Mouse (Mus musculus) liver, embryonic 11.5 days (tissue): ENCODE data around the gene Tmem252. TPM values are rescaled to one million over a fixed set of nuclear protein-coding genes. Genes with fewer than 3 reads are reported as not detected.
"Not testable (repeated sequence)": the region's sequence is repeated elsewhere in the genome, so short reads cannot be mapped to it uniquely, and the experiment has no call there.

ENCODE experiments used
- ATAC-seq: fragments of 200-750 bp; cut with Nextera tagmentation; replicated peaks from 2 replicates; pipeline ENCODE4 v1.8.0; 2017; ENCODE audit warnings: moderate number of reproducible peaks, mild to moderate bottlenecking, moderate TSS enrichment, moderate library complexity; ENCODE audit not compliant: low FRiP score
- DNase-seq: peaks from one replicate; pipeline ENCODE4 v3.0.0-alpha.2; 2017; ENCODE audit warnings: low spot score
- H3K27ac ChIP-seq: fragments of 300-500 bp; sonication (generic); 2 replicates; pipeline ENCODE4 v1.5.1; 2014; ENCODE audit warnings: mild to moderate bottlenecking, low read depth, low read length, control low read depth
- H3K27me3 ChIP-seq: fragments of 300-500 bp; sonication (generic); replicated peaks from 2 replicates; pipeline ENCODE4 v1.6.1; 2014; ENCODE audit warnings: low read length, mixed read lengths; ENCODE audit not compliant: control insufficient read depth, insufficient read depth
- H3K36me3 ChIP-seq: fragments of 300-500 bp; sonication (generic); 2 replicates; pipeline ENCODE4 v1.6.1; 2014; ENCODE audit warnings: mild to moderate bottlenecking, low read length, moderate library complexity, mixed read lengths; ENCODE audit not compliant: control insufficient read depth, insufficient read depth
- H3K4me1 ChIP-seq: fragments of 300-500 bp; sonication (generic); replicated peaks from 2 replicates; pipeline ENCODE4 v1.6.1; 2014; ENCODE audit warnings: low read length, mixed read lengths; ENCODE audit not compliant: control insufficient read depth, insufficient read depth
- H3K4me2 ChIP-seq: fragments of 300-500 bp; sonication (generic); 2 replicates; pipeline ENCODE4 v1.6.1; 2014; ENCODE audit warnings: mild to moderate bottlenecking, control low read depth, moderate library complexity
- H3K4me3 ChIP-seq: fragments of 300-500 bp; sonication (generic); 2 replicates; pipeline ENCODE4 v1.5.1; 2014; ENCODE audit warnings: low read depth, low read length, control low read depth
- H3K9ac ChIP-seq: fragments of 300-500 bp; sonication (generic); 2 replicates; pipeline ENCODE4 v1.6.1; 2014; ENCODE audit warnings: low read depth, low read length, control low read depth
- H3K9me3 ChIP-seq: fragments of 300-500 bp; sonication (generic); 2 replicates; pipeline ENCODE4 v1.6.1; 2016; ENCODE audit warnings: low read length, inconsistent platforms, mixed read lengths; ENCODE audit not compliant: control insufficient read depth
- WGBS: fragments of 180-500 bp; shearing (Covaris S2); extraction: QIAGEN DNeasy Blood & Tissue Kit; methylation state at CpG from one replicate; pipeline ENCODE4 v1.1.7; 2014; 5-methylcytosine and 5-hydroxymethylcytosine counted together
- polyA plus RNA-seq: library from polyadenylated mRNA; unstranded; fragments of >200 nt; fragmentation: Nextera tagmentation; extraction: Ambion mirVana; gene quantifications from 2 replicates; pipeline ENCODE4 v1.2.1, GENCODE M21; 2014

Tmem252 gene
- polyA plus RNA-seq, 1 experiment from 2014 or later = 1.3 TPM

- Histone ChIP-seq H3K4me1 (no peaks in the 10 kb centered on the region), H3K27ac (no peak overlapping the region), H3K36me3 (no peaks in the 10 kb centered on the region), H3K27me3 (no peaks in the 10 kb centered on the region), H3K4me2 (no peak overlapping the region), H3K4me3 (no peak overlapping the region), H3K9me3 (no peaks in the 10 kb centered on the region), H3K9ac (no peak overlapping the region)
- WGBS = 87% methylated on average over 4 of the region's 4 CpGs
- DNase-seq (no peak), ATAC-seq (no peak)
Observed at GRCm38 (mm10) chr19:24689531-24689930, 15.7 kb downstream of the Tmem252 start.

DNA sequence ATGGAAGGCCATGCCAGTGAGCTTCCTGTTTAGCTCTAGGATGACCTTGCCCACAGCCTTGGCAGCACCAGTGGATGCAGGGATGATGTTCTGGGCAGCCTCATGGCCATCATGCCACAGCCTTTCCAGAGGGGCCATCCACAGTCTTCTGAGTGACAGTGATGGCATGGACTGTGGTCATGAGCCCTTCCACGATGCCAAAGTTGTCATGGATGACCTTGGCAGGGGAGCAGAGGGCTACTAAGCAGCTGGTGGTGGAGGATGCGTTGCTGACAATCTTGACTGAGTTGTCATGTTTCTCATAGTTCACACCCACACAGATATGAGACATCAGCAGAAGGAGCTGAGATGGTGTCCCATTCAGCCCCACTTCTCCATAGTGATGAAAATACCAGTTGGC is 18.9 kb downstream of the Tmem252 start:
- Histone ChIP-seq H3K4me1 (no peaks in the 10 kb centered on the region), H3K9ac (no peak overlapping the region), H3K27ac (no peak overlapping the region), H3K36me3 (no peaks in the 10 kb centered on the region), H3K9me3 (no peaks in the 10 kb centered on the region), H3K4me2 (no peak overlapping the region), H3K4me3 (no peak overlapping the region), H3K27me3 (no peaks in the 10 kb centered on the region)
- ATAC-seq = no peak
- WGBS = 82% methylated on average over 2 of the region's 2 CpGs
- DNase-seq = no peak

DNA sequence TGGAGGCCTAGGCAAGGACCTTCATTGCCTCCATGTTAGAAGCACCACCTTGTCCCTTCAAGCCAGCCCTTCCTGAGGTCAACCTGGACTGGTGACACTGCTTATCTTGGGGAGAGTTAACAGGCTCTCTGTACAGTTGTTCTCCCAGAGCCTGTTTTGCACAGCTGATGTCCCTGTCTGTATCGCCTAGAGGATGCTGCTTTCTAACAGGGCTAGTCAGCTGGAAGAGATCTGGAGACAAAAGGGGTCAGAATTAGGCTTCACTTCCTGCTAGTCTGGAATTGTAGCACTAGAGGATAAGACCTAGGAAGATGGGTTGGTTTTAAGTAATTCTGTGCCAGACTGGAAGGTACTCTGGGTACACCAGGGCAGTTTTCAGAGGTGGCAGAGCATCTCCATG is 24.1 kb downstream of the Tmem252 start:
- ATAC-seq = no peak
- H3K4me1 ChIP-seq = no peaks in the 10 kb centered on the region
- H3K9ac ChIP-seq = no peak overlapping the region
- H3K4me3 ChIP-seq = no peak overlapping the region
- H3K9me3 ChIP-seq = no peaks in the 10 kb centered on the region
- no peak overlapping the region for H3K4me2 ChIP-seq
- H3K27me3 ChIP-seq = no peaks in the 10 kb centered on the region
- no peak for DNase-seq
- WGBS = 67% methylated on average over 1 of the region's 1 CpGs
- H3K27ac ChIP-seq = no peak overlapping the region
- no peaks in the 10 kb centered on the region for H3K36me3 ChIP-seq

GRCm38 (mm10) chr19:24698651-24699050 is 24.8 kb downstream of the Tmem252 start:
- DNase-seq = no peak
- H3K27me3 ChIP-seq = no peaks in the 10 kb centered on the region
- no peaks in the 10 kb centered on the region for H3K9me3 ChIP-seq
- no peaks in the 10 kb centered on the region for H3K36me3 ChIP-seq
- no peak for ATAC-seq
- H3K9ac ChIP-seq = no peak overlapping the region
- no peak overlapping the region for H3K4me3 ChIP-seq
- 63% methylated on average over 5 of the region's 5 CpGs for WGBS
- H3K27ac ChIP-seq = no peak overlapping the region
- no peaks in the 10 kb centered on the region for H3K4me1 ChIP-seq
- H3K4me2 ChIP-seq = no peak overlapping the region

DNA sequence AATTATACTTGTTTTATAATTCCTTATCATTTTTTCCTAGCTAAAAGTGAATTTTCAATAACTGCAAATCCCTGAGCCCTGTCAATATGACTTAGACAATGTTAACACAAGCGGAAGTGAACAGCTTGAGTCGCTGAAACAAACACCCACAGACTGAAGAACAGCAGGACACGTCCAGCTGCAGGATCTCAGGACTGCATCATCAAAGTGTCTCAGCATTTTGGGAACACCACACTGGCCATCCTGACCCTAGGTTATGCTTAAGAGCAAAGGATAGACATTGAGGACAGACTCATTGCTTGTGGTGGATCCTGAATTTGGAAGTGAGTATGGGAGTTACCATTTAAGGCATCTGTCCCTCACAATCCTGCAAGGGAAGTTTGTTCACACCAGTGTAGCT is 25.4 kb downstream of the Tmem252 start:
- Histone ChIP-seq H3K27me3 (no peaks in the 10 kb centered on the region), H3K36me3 (no peaks in the 10 kb centered on the region), H3K9me3 (no peaks in the 10 kb centered on the region), H3K4me1 (no peaks in the 10 kb centered on the region), H3K27ac (no peak overlapping the region), H3K4me2 (no peak overlapping the region), H3K4me3 (no peak overlapping the region), H3K9ac (no peak overlapping the region)
- ATAC-seq (no peak), DNase-seq (no peak)
- WGBS = 78% methylated on average over 3 of the region's 3 CpGs

DNA sequence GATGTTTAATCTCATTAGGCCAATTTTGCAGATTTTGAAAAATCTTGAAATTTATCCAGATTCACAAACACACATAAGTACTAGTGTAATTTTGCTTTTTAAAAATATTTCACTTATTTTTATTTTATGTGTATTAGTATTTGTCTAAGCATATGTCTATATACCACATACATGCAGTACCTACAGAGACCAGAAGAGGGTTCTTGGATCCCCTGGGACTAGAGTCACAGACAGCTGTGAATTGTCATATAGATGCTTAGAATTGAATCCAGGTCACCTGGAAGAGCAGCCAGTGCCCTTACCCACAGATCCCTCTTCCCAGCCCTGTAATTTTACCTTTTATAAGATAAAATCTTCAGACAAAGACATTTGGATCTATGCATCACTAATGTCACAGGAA is 26.1 kb downstream of the Tmem252 start:
- no peak overlapping the region for H3K27ac ChIP-seq
- H3K4me1 ChIP-seq = no peaks in the 10 kb centered on the region
- ATAC-seq = no peak
- no peak overlapping the region for H3K4me3 ChIP-seq
- H3K9me3 ChIP-seq = no peaks in the 10 kb centered on the region
- H3K27me3 ChIP-seq = no peaks in the 10 kb centered on the region
- H3K36me3 ChIP-seq = no peaks in the 10 kb centered on the region
- H3K9ac ChIP-seq = no peak overlapping the region
- H3K4me2 ChIP-seq = no peak overlapping the region
- no peak for DNase-seq

- no peak for DNase-seq
- H3K27ac ChIP-seq = no peak overlapping the region
- no peak overlapping the region for H3K9ac ChIP-seq
- ATAC-seq = no peak
- no peak overlapping the region for H3K4me3 ChIP-seq
- WGBS = 82% methylated on average over 5 of the region's 5 CpGs
- H3K36me3 ChIP-seq = no peaks in the 10 kb centered on the region
- H3K9me3 ChIP-seq = no peaks in the 10 kb centered on the region
- no peaks in the 10 kb centered on the region for H3K4me1 ChIP-seq
- no peaks in the 10 kb centered on the region for H3K27me3 ChIP-seq
- no peak overlapping the region for H3K4me2 ChIP-seq
Observed at GRCm38 (mm10) chr19:24700664-24701063, 26.9 kb downstream of the Tmem252 start.

- Histone ChIP-seq H3K9ac (no peak overlapping the region), H3K4me2 (no peak overlapping the region), H3K4me3 (no peak overlapping the region), H3K4me1 (no peaks in the 10 kb centered on the region), H3K9me3 (no peaks in the 10 kb centered on the region), H3K36me3 (no peaks in the 10 kb centered on the region), H3K27me3 (no peaks in the 10 kb centered on the region), H3K27ac (no peak overlapping the region)
- DNase-seq (no peak), ATAC-seq (no peak)
- 67% methylated on average over 8 of the region's 8 CpGs for WGBS
Observed at GRCm38 (mm10) chr19:24701716-24702115, 27.9 kb downstream of the Tmem252 start.

GRCm38 (mm10) chr19:24703168-24703567 is 29.4 kb downstream of the Tmem252 start:
- H3K9ac ChIP-seq, DNase-seq, H3K27me3 ChIP-seq, H3K9me3 ChIP-seq, H3K4me1 ChIP-seq, H3K4me2 ChIP-seq, H3K4me3 ChIP-seq, H3K36me3 ChIP-seq, H3K27ac ChIP-seq, ATAC-seq: not testable (repeated sequence)
- 57% methylated on average over 1 of the region's 1 CpGs for WGBS
